Mouse (Mus musculus) lung, adult 2 months (tissue): ENCODE data around the gene Ppp1r16b. TPM values are rescaled to one million over a fixed set of nuclear protein-coding genes. Genes with fewer than 3 reads are reported as not detected.
A peak's percentile ranks its signal among the peaks of the same experiment; 100 is the strongest.

Experiments used
- DNase-seq: peaks from one replicate; pipeline ENCODE4 v3.0.0; 2022
- H3K4me1 ChIP-seq: fragments of 200-500 bp; 2 replicates; pipeline ENCODE4 v1.6.1; 2011; ENCODE audit warnings: low read length; ENCODE audit not compliant: control insufficient read depth, insufficient read depth
- H3K4me3 ChIP-seq: fragments of 200-500 bp; replicated peaks from 2 replicates; pipeline ENCODE3; 2011; ENCODE audit warnings: low read depth, mild to moderate bottlenecking, control low read depth, low read length; ENCODE audit errors: extremely low read depth
- CTCF ChIP-seq: fragments of 200-500 bp; IDR thresholded peaks from 2 replicates; pipeline ENCODE4 v1.5.1; 2011; ENCODE audit warnings: mild to moderate bottlenecking, low read length, control low read depth; ENCODE audit not compliant: insufficient read depth
- POLR2A ChIP-seq: fragments of 200-500 bp; IDR thresholded peaks from 2 replicates; pipeline ENCODE4 v1.6.1; 2011; ENCODE audit warnings: low read depth, mild to moderate bottlenecking, control low read depth, low read length, borderline replicate concordance; ENCODE audit errors: extremely low read depth
- WGBS: fragments of 180-500 bp; shearing (Covaris S2); methylation state at CpG from one replicate; pipeline ENCODE4 v1.1.7; 2018; 5-methylcytosine and 5-hydroxymethylcytosine counted together
- polyA plus RNA-seq: library from polyadenylated mRNA; depleted of rRNA; stranded (reverse); fragments of >200 nt; gene quantifications from 2 replicates; pipeline ENCODE4 v1.2.3, GENCODE M21; 2012

Ppp1r16b gene
- polyA plus RNA-seq, 1 experiment = 43.5 TPM

DNA sequence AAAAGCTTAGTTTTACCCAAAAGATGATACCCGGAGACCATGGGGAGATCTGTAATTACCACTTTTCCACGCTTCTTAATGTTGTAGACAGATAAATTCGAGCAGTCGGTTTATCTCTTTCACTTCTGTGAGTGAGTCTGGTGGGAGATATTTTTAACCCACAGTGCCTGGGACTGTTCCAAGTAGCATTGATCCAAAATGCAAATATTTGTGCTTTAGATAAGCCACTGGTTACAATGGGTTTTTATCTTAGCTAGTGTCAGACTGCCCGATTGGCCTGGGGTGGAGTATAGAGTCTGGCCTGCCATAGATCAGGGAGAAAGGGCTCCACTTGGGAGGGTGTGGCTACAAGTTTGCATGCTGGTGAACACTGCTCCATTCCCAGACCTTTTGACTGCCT lies 103.6 kb downstream of the Ppp1r16b start:
- Histone ChIP-seq H3K4me1 (peaks cover 9% of the 10 kb centered on the region), H3K4me3 (no peak overlapping the region)
- 3% methylated on average over 5 of the region's 5 CpGs for WGBS
- DNase-seq = no peak
- TF ChIP-seq CTCF (no peak), POLR2A (no peak)

DNA sequence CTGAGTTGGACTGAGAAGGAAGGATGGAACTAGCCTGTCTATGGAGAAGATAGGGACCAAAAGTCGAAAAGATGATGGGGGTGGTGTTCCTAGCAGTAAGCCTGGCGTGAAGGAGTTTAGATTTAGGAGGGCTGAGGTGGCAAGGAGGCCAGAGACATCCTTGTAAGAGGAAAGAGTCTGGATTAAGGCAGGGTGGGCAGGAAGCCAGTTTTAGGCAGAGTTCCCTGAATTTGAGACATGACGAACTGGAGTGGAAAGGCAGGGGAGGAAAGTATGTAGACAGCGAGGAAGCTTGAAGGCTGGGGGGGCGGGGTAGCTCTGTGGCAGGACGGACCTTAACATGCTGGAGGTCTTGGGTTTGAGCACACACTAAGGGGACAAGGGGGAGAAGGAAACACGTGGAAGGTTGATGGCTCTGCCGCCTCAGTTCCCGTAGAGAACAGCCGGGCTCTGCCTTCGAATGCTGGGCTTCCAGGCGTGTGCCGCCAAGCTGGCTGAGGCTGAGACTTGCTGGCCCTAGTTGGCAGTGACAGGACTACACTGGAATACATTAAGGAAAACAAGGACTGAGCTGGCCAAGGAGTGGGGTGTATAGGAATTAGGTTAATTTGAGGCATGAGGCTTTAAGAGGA lies 105.0 kb downstream of the Ppp1r16b start:
- no peak overlapping the region for H3K4me3 ChIP-seq
- no peak for DNase-seq
- peaks cover 9% of the 10 kb centered on the region for H3K4me1 ChIP-seq
- TF ChIP-seq CTCF (no peak), POLR2A (no peak)
- WGBS = 28% methylated on average over 13 of the region's 13 CpGs

DNA sequence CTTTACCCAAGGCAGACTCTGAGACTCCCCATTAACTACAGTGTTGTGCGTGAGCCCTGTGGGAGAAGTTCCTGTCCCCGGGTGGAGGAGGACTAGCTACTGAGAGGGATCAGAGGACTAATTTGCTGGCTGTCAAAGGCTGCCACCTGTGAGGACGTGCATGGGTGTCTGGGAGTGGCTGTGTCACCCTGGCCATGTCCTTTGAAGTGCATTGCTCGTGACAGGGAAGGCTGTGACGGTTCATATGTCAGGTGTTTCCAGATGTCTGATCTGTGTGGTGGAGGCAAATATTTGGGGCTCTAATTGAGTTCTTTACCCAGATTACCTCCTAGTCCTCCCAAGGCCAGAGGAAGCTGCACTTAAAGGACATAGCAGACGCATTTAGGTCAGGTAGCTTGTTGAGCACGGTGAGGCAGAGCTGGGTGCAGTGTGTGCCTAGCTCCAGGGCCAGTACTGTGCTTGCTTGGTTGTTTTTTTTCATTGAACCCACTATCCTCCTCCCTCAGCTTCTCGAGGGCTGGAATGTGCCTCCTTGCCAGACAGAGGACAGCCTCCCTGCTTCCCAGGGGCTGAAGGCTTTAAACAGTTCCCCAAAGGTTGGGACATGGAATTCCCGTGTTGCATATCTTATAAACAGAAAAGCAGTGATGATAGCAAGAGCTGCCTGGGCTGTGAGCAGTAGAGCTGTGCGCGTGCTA lies 106.0 kb downstream of the Ppp1r16b start:
- WGBS = 58% methylated on average over 11 of the region's 11 CpGs
- no peak for TF ChIP-seq POLR2A
- TF ChIP-seq CTCF = no peak
- Histone ChIP-seq H3K4me1 (peaks cover 9% of the 10 kb centered on the region), H3K4me3 (no peak overlapping the region)
- DNase-seq = no peak

DNA sequence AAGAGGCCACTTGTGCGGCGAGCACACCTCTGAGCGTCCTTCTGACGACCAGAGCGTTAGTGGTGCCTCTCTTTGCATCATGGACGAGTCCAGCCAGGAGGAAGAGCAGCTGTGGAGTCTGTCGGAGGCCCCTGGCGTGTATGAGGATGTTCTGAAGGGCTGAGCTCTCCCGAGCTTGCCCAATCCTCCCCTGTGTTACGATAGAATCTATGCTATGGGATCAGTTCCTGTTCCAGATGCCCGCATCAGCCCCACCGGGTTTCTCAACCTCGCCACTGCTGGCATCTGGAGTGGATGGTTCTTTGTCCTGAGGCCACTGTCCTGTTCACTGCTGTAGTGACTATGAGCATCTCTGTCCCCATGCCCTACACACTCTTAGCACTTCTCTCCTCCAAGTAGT lies 107.6 kb downstream of the Ppp1r16b start:
- no peak for TF ChIP-seq CTCF
- TF ChIP-seq POLR2A = no peak
- WGBS = 72% methylated on average over 13 of the region's 13 CpGs
- no peak for DNase-seq

DNA sequence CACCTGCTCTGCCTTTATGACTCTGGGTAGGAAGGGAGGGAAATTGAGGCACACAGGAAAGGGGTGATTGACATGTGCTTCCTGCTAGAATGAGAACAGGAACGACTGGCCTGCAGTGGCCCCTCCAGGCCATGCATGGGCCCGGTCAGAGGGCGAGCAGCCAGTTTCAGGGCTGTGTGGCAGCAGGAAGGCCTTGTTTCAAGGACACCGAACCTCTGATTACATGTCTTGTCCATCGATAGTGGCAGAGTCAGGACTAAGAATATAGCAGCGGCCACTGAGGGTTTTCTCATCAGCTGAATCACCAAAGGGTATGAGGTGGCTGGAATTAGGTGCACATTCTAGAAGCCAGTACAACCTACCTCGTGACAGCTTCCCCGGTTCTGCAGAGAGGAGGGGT lies 109.7 kb downstream of the Ppp1r16b start:
- WGBS = 58% methylated on average over 8 of the region's 8 CpGs
- peaks cover 9% of the 10 kb centered on the region for H3K4me1 ChIP-seq

More for the DNA sequence above, 107.6 kb downstream of the Ppp1r16b start:
- Histone ChIP-seq H3K4me3 (no peak overlapping the region), H3K4me1 (peaks cover 15% of the 10 kb centered on the region)

DNA sequence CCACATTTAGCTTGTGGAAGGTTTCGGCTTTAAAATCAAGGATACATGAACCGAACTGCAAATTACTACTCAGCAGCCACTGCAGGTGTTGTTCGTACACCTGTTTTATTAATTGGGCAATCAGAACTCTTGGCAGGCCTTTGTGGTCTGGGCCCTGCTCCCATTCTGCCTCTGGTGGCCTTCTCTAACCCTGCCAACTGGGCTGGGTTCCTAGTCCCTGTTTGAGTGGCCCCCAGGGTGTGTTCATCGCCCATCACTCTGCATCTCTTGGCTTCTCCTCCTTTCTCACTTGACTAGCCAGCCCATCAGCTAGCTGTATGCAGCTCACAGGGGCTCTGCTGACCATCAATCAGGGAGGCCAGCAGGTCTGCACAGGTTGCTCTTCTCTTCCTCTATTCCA lies 111.5 kb downstream of the Ppp1r16b start:
- Histone ChIP-seq H3K4me3 (no peak overlapping the region), H3K4me1 (peaks cover 9% of the 10 kb centered on the region)
- TF ChIP-seq CTCF = no peak
- TF ChIP-seq POLR2A = no peak
- no peak for DNase-seq
- WGBS = 71% methylated on average over 4 of the region's 4 CpGs

More for the DNA sequence above, 109.7 kb downstream of the Ppp1r16b start:
- DNase-seq = no peak
- no peak overlapping the region for H3K4me3 ChIP-seq
- TF ChIP-seq CTCF (no peak), POLR2A (no peak)

DNA sequence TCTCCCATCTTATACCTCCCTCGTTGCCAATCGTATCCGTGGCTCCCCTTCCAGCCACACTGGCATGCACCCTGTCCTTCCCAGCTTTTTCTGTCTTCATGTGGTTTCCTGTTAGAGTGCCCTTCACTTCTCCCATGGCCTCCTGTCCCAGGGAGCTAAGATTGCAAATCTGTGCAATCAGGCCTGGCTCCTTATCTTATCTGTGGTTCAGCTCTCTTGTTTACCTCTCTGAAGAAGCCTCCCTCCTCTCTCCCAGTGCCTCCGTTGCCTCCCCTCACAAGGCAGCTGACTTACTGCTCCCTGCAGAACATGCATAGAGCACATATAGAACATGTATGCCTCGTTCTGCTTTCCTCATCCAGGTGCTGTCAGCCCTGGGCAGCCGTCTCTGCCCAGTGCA lies 112.3 kb downstream of the Ppp1r16b start:
- no peak for TF ChIP-seq POLR2A
- no peak for TF ChIP-seq CTCF
- H3K4me1 ChIP-seq = peaks cover 9% of the 10 kb centered on the region
- WGBS = 28% methylated on average over 6 of the region's 6 CpGs
- DNase-seq = no peak
- no peak overlapping the region for H3K4me3 ChIP-seq

DNA sequence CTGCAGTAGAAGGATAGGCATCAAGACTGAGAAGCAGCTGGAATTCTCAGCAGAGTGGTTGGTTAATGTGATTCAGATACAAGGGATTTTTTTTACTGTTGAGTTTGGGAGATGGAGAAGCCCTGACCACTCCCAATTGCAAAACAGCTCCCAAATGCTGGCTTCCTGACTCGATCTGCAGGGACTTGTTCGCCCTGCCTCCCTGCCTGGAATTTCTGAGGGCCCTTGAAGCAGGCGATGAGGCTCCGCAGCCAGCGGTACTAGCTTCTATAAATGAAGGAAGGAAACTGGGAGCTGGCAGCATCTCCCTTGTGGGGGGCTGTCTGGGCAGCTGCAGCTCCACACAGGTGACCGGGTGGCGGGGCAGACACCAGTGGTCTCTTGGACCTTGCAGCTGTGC lies 113.2 kb downstream of the Ppp1r16b start:
- Histone ChIP-seq H3K4me3 (no peak overlapping the region), H3K4me1 (peaks cover 9% of the 10 kb centered on the region)
- 26% methylated on average over 7 of the region's 7 CpGs for WGBS
- TF ChIP-seq POLR2A = no peak
- TF ChIP-seq CTCF = no peak
- DNase-seq = peak; percentile 31

DNA sequence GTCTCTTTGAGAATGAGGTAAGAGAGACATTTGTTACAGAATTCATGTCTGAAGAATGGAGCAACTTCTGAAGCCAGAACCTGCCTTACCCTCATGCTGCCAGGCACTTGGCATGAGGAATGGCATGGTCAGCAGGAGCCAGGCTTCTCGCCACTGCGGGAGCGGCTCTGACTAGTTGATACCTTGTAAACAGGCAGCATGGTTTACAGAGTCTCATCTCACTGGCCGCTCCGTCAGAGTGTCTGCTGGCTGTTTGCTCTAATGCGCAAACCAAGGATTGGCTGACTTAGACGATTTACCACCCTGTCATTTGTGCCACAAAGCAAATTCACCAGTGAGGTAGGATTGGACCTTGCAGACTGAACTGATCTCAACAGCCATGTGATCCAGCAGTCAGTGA lies 115.9 kb downstream of the Ppp1r16b start:
- no peak for TF ChIP-seq POLR2A
- TF ChIP-seq CTCF = no peak
- WGBS = 90% methylated on average over 7 of the region's 7 CpGs
- H3K4me3 ChIP-seq = no peak overlapping the region
- H3K4me1 ChIP-seq = peaks cover 9% of the 10 kb centered on the region
- DNase-seq = no peak
